Mouse (Mus musculus): ENCODE results near the gene Safb2.
A peak's percentile ranks its signal among the peaks of the same experiment; 100 is the strongest.
"Not testable (repeated sequence)": the region's sequence is repeated elsewhere in the genome, so short reads cannot be mapped to it uniquely, and the experiment has no call there.

Safb2 gene

DNA sequence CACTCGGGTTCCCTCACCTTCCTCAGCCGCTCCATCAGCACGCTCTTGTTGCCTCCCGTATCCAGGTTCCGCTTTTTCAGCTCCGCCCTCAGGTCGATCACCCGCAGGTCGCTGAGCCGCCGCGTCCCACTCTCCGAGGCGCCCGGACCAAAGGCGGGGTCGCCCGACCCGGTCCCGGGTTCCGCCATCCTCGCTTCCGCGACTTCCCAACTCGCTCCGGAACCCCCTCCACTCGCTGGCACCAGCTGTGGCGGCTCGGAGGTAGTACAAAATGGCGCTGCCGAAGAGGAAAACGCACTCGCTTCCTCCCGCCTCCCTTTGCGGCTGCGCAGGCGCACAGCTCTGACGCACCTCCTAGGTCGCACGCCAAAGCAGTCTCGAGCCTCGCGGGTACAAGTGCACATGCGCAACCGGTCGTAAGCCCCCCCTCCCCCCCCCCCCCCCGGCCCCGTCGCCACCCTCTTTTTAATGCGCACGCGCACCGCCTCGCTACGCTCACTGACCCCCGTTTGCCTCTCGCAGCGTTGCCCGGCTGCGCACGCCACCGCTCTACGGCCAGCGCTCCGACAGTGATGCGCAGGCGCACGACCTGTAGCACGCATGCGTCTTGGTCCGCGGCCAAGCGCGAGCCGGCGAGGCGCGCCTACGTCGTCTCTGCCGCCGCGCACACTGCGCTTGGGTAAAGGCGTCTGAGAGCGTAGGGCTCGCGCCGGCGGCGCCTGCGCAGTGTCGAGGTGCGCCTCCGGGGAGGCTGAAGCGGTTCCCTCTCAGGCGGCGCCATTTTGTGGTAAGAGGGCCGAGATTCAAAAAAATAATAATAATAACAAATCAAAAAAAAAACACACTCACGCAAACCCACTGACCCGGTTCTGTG lies at the start of gene Safb2, which contains the start of gene Safb:
TSS of gene Safb2 (minus strand) at position 329 of the 874 bp plus-strand sequence.
TSS of gene Safb (plus strand) at position 569 of the 874 bp plus-strand sequence.
- DNase-seq (ENCODE audit: low spot score in 2 of 2), result peak; percentile 100

DNA sequence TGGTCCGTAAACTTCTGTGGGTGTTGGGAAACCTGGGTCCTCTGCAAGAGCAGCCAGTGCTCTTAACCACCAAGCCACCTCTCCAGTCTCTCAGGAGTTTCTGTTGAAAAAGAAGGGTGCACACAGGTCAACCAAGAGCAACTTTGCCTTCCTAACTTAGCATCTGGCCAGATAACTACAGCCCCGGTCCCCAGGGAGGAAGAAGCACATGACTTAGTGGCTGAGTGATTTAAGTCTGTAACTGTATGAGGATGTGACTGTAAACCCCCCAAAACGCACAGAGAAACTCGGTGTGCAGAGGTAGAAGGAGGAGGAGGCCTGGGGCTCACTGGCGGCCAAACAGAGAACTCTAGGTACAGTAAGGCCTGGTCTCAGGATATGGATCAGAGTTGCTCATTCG lies 49.6 kb upstream of the Safb2 start:
- DNase-seq (ENCODE audit: low spot score in 2 of 2), result no peak

- DNase-seq (ENCODE audit: low spot score in 2 of 2), result no peak
Measured at GRCm38 (mm10) chr17:56631807-56632206, 47.4 kb upstream of the Safb2 start.

DNA sequence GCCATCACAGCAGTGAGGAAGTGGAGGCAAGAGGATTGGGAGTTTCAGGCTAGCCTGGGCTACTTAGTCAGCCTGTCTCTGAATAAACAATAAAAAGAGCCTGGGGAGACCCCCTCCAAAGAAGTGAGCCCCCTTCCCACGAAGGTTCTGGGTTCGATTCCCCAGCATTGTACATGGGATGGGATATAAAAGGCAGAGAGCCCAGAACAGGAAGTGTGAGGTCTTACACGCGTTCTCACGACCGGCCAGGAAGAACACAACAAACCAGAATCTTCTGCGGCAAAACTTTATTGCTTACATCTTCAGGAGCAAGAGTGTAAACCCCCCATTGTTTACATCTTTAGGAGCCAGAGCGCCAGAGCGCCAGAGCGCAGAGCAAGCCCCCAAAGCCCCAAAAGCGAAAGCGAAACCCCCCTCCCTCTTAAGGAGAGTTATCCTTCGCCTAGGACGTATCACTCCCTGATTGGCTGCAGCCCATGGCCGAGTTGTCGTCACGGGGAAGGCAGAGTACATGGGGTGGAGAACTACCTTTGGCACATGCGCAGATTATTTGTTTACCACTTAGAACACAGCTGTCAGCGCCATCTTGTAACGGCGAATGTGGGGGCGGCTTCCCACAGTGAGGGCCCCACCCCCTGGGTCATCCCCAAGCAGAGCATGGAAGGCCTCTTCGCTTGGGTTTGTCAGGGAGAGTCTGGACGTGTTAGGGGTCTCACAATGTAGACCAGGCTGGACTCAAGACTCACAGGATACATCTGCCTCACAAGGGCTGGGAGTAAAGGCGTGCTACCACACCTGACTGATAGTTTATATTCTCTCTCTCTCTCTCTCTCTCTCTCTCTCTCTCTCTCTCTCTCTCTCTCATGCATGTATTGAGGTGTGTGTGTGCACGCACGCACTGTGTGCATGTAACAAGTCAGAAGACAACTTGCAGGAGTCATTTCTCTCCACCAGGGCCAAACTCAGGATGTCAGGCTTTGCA lies 45.7 kb upstream of the Safb2 start:
- not testable (repeated sequence) for DNase-seq (ENCODE audit: low spot score in 2 of 2)

DNA sequence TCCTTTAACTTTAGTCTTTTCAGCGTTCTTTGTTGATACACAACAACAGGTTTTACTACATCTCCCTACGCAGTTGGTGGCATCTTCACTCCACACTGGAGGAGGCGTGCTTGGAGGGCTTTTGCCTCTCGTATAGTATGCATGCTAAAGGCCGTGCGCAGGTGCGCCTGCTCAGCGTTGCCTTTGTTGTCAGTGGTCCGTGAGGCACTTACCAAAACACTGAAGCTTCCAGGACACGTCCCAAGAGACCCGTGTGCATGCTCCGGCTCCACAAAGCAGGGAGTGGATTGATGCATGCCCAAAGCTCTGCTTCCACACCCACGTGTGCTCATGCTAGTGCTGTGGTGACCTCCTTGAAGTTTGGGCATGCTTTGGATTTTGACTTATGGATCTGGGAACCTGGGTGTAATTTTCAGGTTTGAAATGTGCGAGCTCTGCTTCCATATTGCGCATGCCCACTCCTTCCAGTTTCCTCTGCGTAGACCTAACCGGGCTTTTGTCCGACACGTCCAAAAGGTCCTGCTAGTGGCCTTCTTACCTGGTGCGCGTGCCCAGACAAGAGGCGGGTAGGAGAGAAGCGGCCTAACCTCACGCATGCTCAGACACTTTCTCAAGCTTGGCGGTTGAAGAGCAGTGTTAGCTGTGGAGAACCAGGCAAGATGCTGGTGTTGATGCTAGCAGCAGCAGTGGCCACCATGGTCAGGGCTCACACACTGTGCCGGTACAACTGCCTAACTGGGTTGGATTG lies 43.3 kb upstream of the Safb2 start, which contains the start of gene Catsperd:
TSS of gene Catsperd (plus strand) at position 614 of the 748 bp plus-strand sequence.
- no peak for DNase-seq (ENCODE audit: low spot score in 2 of 2)

DNA sequence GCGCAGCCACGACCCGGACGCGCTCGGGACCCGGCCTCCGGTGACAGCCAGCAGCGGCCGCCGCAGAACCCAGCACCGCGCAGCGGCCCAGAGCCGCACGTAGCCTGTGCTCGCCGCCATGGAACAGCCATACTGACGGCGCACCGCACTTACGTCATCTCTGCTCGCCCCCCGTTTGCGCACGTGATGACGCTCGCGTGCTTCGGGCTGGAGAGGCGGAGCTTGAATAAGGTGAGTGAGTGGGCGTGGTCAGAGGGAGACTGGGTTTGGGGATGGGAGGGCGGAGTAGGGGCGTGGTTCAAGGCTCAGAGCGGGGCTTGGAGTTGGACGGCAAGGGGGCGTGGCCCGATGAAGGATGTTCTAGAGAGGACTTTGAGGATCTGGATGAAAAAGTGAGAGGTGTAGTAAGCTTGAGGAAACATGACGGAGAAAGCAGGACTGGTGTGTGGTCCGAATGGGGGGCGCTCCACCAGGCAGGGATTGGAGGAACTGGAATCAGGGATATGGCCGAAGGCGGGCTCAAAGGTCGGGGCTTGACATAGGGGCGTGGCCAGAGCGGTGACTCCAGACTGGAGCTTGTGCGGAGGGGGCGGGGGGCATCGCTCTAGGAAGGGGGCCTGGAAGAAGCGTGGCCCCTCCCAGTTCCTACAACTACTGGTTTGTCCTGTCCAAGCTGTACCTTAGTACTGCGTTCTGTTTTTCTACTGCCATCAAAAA lies 42.5 kb upstream of the Safb2 start, which contains the start of gene Lonp1:
TSS of gene Lonp1 (minus strand) at position 134 of the 717 bp plus-strand sequence.
- DNase-seq (ENCODE audit: low spot score in 2 of 2), result peak; percentile 93 to 98

DNA sequence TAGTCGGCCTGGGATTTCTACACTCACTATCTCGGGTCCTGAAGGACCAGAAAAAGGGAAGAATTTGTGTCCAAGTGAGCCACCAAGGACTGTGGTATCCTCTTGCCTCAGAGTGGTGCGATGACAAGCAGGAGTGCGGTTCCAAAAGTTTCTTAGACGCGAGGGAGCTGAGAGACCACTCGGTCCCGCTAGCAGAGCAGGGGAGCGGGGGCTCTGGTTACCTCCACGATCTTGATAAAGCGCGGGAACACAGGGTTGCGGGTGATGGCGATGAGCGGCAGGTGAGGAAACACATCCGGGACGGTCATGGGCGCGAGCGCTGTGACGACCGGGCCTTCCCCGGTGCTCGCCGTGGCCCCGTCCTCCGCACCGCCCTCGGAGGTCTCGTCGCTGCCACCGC lies 41.9 kb upstream of the Safb2 start:
- no peak for DNase-seq (ENCODE audit: low spot score in 2 of 2)

GRCm38 (mm10) chr17:56625495-56625894 lies 41.1 kb upstream of the Safb2 start:
- no peak for DNase-seq (ENCODE audit: low spot score in 2 of 2)

- no peak for DNase-seq (ENCODE audit: low spot score in 2 of 2)
Measured at GRCm38 (mm10) chr17:56617628-56618027, 33.2 kb upstream of the Safb2 start.

GRCm38 (mm10) chr17:56616725-56617124 lies 32.3 kb upstream of the Safb2 start:
- DNase-seq (ENCODE audit: low spot score in 2 of 2), result no peak

DNA sequence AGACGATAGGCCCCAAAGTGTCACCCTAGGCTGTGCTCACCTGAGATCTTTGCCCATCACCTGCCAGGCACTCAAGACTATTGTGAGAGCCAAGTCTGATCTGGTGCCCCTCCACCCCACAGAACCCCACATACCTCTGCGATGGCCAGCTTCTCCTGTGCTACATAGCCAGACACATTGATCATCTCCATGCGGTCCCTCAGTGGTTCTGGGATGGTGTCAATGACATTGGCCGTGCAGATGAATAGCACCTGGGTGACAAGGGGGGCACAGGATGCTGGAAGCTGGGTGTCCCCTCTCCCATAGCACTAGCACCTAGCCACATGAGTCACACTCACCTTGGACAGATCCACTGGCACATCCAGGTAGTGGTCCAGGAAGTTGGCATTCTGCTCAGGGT lies 31.4 kb upstream of the Safb2 start:
- DNase-seq (ENCODE audit: low spot score in 2 of 2), result no peak

DNA sequence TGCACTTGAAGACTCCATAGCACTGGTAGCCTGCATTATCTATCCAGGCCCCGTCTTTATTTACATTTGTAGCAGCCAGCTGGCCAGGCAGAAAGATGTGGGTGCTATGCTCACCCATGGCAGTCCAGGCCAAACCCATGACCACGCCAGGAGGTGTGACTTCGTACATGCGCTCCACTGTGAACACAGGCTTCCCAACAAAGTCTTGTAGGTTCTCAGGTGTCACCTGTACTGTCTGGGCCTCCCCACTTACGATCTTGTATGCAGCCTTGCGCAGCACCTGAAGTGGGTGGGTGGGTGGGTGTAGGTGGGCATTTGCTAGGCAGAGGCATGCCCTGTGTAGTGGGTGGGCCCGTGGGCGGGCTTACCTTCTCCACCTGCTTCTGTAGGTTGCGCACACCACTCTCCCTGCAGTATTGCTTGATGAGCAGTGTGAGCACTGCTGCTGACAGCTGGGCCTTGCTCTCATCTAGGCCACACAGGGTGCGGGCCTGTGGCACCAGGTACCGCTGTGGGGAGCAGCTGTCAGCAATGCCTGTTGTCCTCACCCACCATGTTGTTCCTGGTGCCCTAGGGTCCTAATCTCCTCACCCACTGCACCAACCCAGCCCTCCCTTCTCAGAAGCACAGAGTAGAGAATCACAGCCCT lies 30.9 kb upstream of the Safb2 start:
- no peak for DNase-seq (ENCODE audit: low spot score in 2 of 2)

DNA sequence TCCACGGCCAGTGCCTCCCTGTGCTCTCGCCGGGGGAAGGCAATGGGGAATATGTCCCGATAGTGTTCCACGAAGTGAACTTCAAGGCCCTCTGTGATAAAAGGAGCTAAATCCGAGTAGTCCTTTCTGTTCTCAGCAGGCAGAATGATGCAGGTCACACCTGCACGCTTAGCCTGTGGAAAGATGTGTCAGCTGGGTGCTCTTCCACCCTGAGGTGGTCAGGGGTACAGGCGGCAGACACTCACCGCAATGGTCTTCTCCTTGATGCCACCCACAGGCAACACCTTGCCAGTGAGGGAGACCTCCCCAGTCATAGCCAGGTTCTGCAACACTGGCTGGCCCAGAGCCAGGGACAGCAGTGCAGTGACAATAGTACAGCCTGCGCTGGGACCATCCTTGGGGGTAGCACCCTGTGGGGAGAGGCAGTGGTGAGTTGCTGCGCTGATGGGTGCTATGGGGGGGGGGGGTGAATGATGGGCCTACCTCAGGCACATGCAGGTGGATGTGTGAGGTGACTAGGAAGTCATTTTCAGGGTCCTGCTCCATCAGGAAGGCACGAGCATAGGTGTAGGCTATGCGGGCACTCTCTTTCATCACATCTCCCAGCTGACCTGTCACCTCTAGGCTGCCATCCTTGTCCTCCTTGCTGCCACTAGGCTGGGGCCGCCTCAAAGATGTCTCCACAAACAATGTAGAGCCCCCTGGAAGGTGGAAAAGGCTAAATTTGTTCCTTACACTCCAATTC lies 30.2 kb upstream of the Safb2 start:
- no peak for DNase-seq (ENCODE audit: low spot score in 2 of 2)

- DNase-seq (ENCODE audit: low spot score in 2 of 2), result not testable (repeated sequence)
Measured at GRCm38 (mm10) chr17:56613893-56614292, 29.5 kb upstream of the Safb2 start.

- peak; percentile 97 to 98 for DNase-seq (ENCODE audit: low spot score in 2 of 2)
Measured at GRCm38 (mm10) chr17:56613236-56613844, 29.0 kb upstream of the Safb2 start, which contains the start of gene Rpl36. Gene Rpl36, plus strand, starts transcription at chr17:56613416.

- DNase-seq (ENCODE audit: low spot score in 2 of 2), result not testable (repeated sequence)
Measured at GRCm38 (mm10) chr17:56612565-56612939, 28.2 kb upstream of the Safb2 start.

DNA sequence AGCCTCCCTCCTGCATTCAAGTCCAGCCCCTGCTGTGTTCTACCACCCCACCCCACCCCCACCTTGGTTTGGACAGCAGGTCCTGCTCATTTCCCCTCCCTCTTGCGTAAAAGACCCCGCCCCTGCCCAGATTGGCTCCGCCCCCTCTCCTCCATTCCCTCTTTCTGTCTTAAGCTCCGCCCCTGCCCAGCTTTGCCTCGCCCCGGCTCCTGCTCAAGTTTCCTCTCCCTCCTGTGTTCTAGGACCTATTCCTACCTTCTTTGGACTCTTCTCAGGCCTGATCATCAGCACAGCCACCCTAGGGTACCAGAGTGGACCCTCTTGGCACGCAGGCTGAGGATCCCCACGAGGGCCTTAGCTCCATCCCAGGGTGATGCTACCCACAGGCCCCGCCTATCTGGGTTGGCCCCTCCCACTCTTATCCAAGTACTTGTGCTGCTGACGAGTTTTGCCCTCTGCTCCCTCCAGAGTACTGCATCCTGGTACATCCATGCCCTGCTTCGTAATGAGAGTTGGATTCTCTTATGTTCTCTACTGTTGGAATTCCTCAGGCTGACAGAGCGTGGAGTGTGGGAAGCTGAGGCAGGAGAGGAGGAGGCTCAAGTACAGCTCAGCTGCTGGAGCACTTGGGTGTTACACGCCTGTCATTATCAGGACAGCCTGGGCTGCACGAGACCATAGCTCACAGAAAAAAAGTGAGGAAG lies 27.6 kb upstream of the Safb2 start:
- DNase-seq (ENCODE audit: low spot score in 2 of 2), result no peak

- DNase-seq (ENCODE audit: low spot score in 2 of 2), result no peak
Measured at GRCm38 (mm10) chr17:56611323-56611722, 26.9 kb upstream of the Safb2 start.
